Mouse (Mus musculus) CH12.LX (cell line): Measurements from ENCODE around the gene Frmd8. TPM values are rescaled to one million over a fixed set of nuclear protein-coding genes. Genes with fewer than 3 reads are reported as not detected.

Source experiments
- DNase-seq: peaks from one replicate; pipeline ENCODE4 v3.0.0-alpha.2; 2013; ENCODE audit errors: extremely low read depth
- H3K27ac ChIP-seq: 2 replicates; pipeline ENCODE4 v1.5.1; 2012; ENCODE audit warnings: low read depth, mild to moderate bottlenecking, control low read depth, moderate library complexity; ENCODE audit not compliant: insufficient read depth
- H3K27me3 ChIP-seq: replicated peaks from 2 replicates; pipeline ENCODE3; 2012; ENCODE audit warnings: inconsistent platforms
- H3K36me3 ChIP-seq, 2 experiments: replicated peaks in 1 of 2; 2 replicates each; pipeline versions ENCODE3 to v1.6.1; 2012; ENCODE audit warnings: inconsistent platforms in 1 of 2, low read length in 1 of 2, mild to moderate bottlenecking in 1 of 2, mixed read lengths in 1 of 2, moderate library complexity in 1 of 2; ENCODE audit not compliant: control insufficient read depth in 1 of 2, insufficient read depth in 1 of 2
- H3K4me1 ChIP-seq, 2 experiments: 2 replicates each; pipeline ENCODE4 v1.6.1; 2012; ENCODE audit warnings: inconsistent platforms in 1 of 2, moderate library complexity in 1 of 2; ENCODE audit not compliant: insufficient read depth in 2 of 2, control insufficient read depth in 1 of 2
- H3K4me2 ChIP-seq: 2 replicates; pipeline ENCODE4 v1.6.1; 2012; ENCODE audit warnings: low read depth, mild to moderate bottlenecking, control low read depth; ENCODE audit not compliant: poor library complexity, insufficient read depth, severe bottlenecking
- H3K4me3 ChIP-seq, 3 experiments: fragments of 150-350 bp in 1 of 3; sonication (generic) in 1 of 3; replicated peaks in 1 of 3; 2 replicates each; pipeline versions ENCODE3 to v1.5.1; 2011 to 2012; ENCODE audit warnings: low read depth in 2 of 3, low read length in 2 of 3, mild to moderate bottlenecking in 2 of 3, moderate library complexity in 2 of 3, control low read depth in 1 of 3, improper control_type of control experiment in 1 of 3, inconsistent platforms in 1 of 3, mixed read lengths in 1 of 3; ENCODE audit not compliant: poor library complexity in 1 of 3
- H3K79me2 ChIP-seq: replicated peaks from 2 replicates; pipeline ENCODE4 v1.6.1; 2012; ENCODE audit warnings: mild to moderate bottlenecking, moderate library complexity; ENCODE audit not compliant: control insufficient read depth, poor library complexity, insufficient read depth, severe bottlenecking; ENCODE audit errors: extremely low read depth
- H3K9ac ChIP-seq: 2 replicates; pipeline ENCODE4 v1.6.1; 2012; ENCODE audit warnings: low read depth, mild to moderate bottlenecking, control low read depth, moderate library complexity; ENCODE audit not compliant: insufficient read depth
- H3K9me3 ChIP-seq: replicated peaks from 2 replicates; pipeline ENCODE3; 2012; ENCODE audit warnings: low read length, inconsistent platforms, mixed read lengths
- CTCF ChIP-seq, 2 experiments: IDR thresholded peaks in 1 of 2; conservative IDR thresholded peaks in 1 of 2; 2 replicates each; pipeline ENCODE4 v1.5.1; 2011 to 2012; ENCODE audit warnings: low read depth in 2 of 2, low read length in 2 of 2, improper control_type of control experiment in 1 of 2, inconsistent platforms in 1 of 2, mild to moderate bottlenecking in 1 of 2, moderate library complexity in 1 of 2
- ELF1 ChIP-seq: IDR thresholded peaks from 2 replicates; pipeline ENCODE4 v1.6.1; 2014; ENCODE audit warnings: low read depth, mild to moderate bottlenecking, inconsistent platforms, low read length, improper control_type of control experiment
- EP300 ChIP-seq: IDR thresholded peaks from 2 replicates; pipeline ENCODE4 v1.6.1; 2011; ENCODE audit warnings: low read length, improper control_type of control experiment
- GABPA ChIP-seq: IDR thresholded peaks from 2 replicates; pipeline ENCODE4 v1.6.1; 2012; ENCODE audit warnings: low read depth, low read length, improper control_type of control experiment, inconsistent platforms; ENCODE audit not compliant: insufficient replicate concordance
- HCFC1 ChIP-seq: IDR thresholded peaks from 2 replicates; pipeline ENCODE4 v1.6.1; 2012; ENCODE audit warnings: low read depth, mild to moderate bottlenecking, inconsistent platforms, low read length, improper control_type of control experiment
- IRF4 ChIP-seq: IDR thresholded peaks from 2 replicates; pipeline ENCODE4 v1.6.1; 2014; ENCODE audit warnings: low read depth, mild to moderate bottlenecking, inconsistent platforms, low read length, improper control_type of control experiment
- JUN ChIP-seq: IDR thresholded peaks from 2 replicates; pipeline ENCODE4 v1.6.1; 2011; ENCODE audit warnings: low read depth, mild to moderate bottlenecking, low read length, improper control_type of control experiment, moderate library complexity; ENCODE audit not compliant: insufficient read depth
- JUND ChIP-seq: conservative IDR thresholded peaks from 2 replicates; pipeline ENCODE4 v1.6.1; 2011; ENCODE audit warnings: low read depth, low read length, improper control_type of control experiment
- KAT2A ChIP-seq: IDR thresholded peaks from 2 replicates; pipeline ENCODE4 v1.6.1; 2012; ENCODE audit warnings: low read length, improper control_type of control experiment, inconsistent platforms; ENCODE audit not compliant: insufficient replicate concordance
- MAFK ChIP-seq: IDR thresholded peaks from 2 replicates; pipeline ENCODE4 v1.6.1; 2011; ENCODE audit warnings: low read length, improper control_type of control experiment; ENCODE audit not compliant: insufficient replicate concordance
- MAX ChIP-seq: IDR thresholded peaks from 2 replicates; pipeline ENCODE4 v1.6.1; 2011; ENCODE audit warnings: low read length, improper control_type of control experiment
- MAZ ChIP-seq: IDR thresholded peaks from 2 replicates; pipeline ENCODE4 v1.6.1; 2012; ENCODE audit warnings: low read depth, mild to moderate bottlenecking, inconsistent platforms, low read length, improper control_type of control experiment, moderate library complexity
- MXI1 ChIP-seq: IDR thresholded peaks from 2 replicates; pipeline ENCODE4 v1.6.1; 2011; ENCODE audit warnings: mild to moderate bottlenecking, low read depth, low read length, improper control_type of control experiment
- POLR2A ChIP-seq: IDR thresholded peaks from 2 replicates; pipeline ENCODE4 v1.6.1; 2011; ENCODE audit warnings: low read depth, mild to moderate bottlenecking, improper control_type of control experiment, low read length
- POLR2AphosphoS2 ChIP-seq: IDR thresholded peaks from 2 replicates; pipeline ENCODE4 v1.6.1; 2011; ENCODE audit warnings: low read depth, low read length, improper control_type of control experiment
- RAD21 ChIP-seq: IDR thresholded peaks from 2 replicates; pipeline ENCODE4 v1.6.1; 2011; ENCODE audit warnings: low read depth, mild to moderate bottlenecking, low read length, improper control_type of control experiment, moderate library complexity
- RCOR1 ChIP-seq: conservative IDR thresholded peaks from 2 replicates; pipeline ENCODE4 v1.6.1; 2012; ENCODE audit warnings: low read depth, mild to moderate bottlenecking, inconsistent platforms, low read length, improper control_type of control experiment
- SIN3A ChIP-seq: IDR thresholded peaks from 2 replicates; pipeline ENCODE4 v1.6.1; 2012; ENCODE audit warnings: low read length, improper control_type of control experiment, inconsistent platforms
- SMC3 ChIP-seq: IDR thresholded peaks from 2 replicates; pipeline ENCODE4 v1.6.1; 2011; ENCODE audit warnings: low read depth, low read length, improper control_type of control experiment
- USF2 ChIP-seq: conservative IDR thresholded peaks from 2 replicates; pipeline ENCODE4 v1.6.1; 2011; ENCODE audit warnings: low read depth, low read length, improper control_type of control experiment
- ZC3H11A ChIP-seq: IDR thresholded peaks from 2 replicates; pipeline ENCODE4 v1.6.1; 2012; ENCODE audit warnings: low read depth, mild to moderate bottlenecking, inconsistent platforms, low read length, improper control_type of control experiment
- ZKSCAN1 ChIP-seq: IDR thresholded peaks from 2 replicates; pipeline ENCODE4 v1.6.1; 2012; ENCODE audit warnings: low read depth, inconsistent platforms, low read length, improper control_type of control experiment, borderline replicate concordance
- dilution Hi-C: fragments of 300-500 bp; cut with MboI; formaldehyde crosslinking; loops from 2 replicates; pipeline ENCODE4 v1.14.3; 2020; ENCODE audit warnings: low sequenced_read_pairs; ENCODE audit not compliant: extremely low pct_unique_long_range_greater_than_20kb, extremely low pct_ligation_motif_present
- in situ Hi-C: fragments of 300-500 bp; cut with MboI; formaldehyde crosslinking; loops from 3 replicates; pipeline ENCODE4 v1.14.3; 2019; ENCODE audit warnings: low sequenced_read_pairs, low pct_ligation_motif_present, low pct_unique_long_range_greater_than_20kb, mixed read lengths
- polyA plus RNA-seq: library from polyadenylated mRNA; unstranded; fragments of >175 nt; gene quantifications from 2 replicates; pipeline ENCODE4 v1.2.1, GENCODE M21; 2012; ENCODE audit warnings: low read depth; ENCODE audit not compliant: insufficient read length
- total RNA-seq, 2 experiments: library from RNA; depleted of rRNA; stranded (reverse); fragments of 300-350 nt in 1 of 2; fragments of >200 nt in 1 of 2; gene quantifications; 2 replicates each; pipeline ENCODE4 v1.2.3; 2012 to 2014

Frmd8 gene
- total and polyA plus RNA-seq, 3 experiments, result 13.5 to 30.7 (median 25.2) TPM

DNA sequence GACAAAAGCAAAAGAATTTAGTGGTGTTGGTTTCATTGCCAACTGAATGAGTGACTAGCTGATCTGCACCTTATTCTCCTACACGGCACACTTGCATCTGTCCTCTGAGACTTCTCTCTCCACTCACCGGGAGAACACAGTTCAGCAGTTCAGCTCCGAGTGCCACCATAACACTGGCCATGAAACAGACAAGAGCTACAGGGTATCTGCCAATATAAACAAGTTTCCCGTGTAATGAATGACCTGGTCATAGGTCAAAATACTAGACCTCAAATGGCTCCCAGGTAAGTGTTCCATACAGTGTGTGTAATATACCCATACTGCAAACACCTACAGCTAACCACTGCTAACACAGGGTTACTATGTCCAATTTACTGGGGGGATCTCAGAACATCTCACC, 14.1 kb upstream of the Frmd8 start:
- H3K4me2 ChIP-seq, result no peak overlapping the region
- no peaks in the 10 kb centered on the region for H3K79me2 ChIP-seq
- TF ChIP-seq ZC3H11A (no peak), ZKSCAN1 (no peak), POLR2A (no peak), EP300 (no peak), JUN (no peak), MAFK (no peak), GABPA (no peak), MXI1 (no peak)
- TF ChIP-seq, all 38 proteins: peak for 0
- no peaks in the 10 kb centered on the region for H3K27me3 ChIP-seq
- dilution Hi-C loops (no loop called here), in situ Hi-C loops (no loop called here)
- peaks cover 2 to 6% of the 10 kb centered on the region in 2 experiments; a peak in 1 of 4 replicates for H3K4me1 ChIP-seq
- H3K9ac ChIP-seq, result no peak overlapping the region
- no peak for DNase-seq
- no peak overlapping the region for H3K4me3 ChIP-seq
- no peak overlapping the region for H3K27ac ChIP-seq
- no peaks in the 10 kb centered on the region for H3K9me3 ChIP-seq
- H3K36me3 ChIP-seq, result peaks cover 15 to 65% of the 10 kb centered on the region in 2 experiments

- Histone ChIP-seq H3K4me1 (no peaks in the 10 kb centered on the region), H3K27me3 (no peaks in the 10 kb centered on the region), H3K9me3 (no peaks in the 10 kb centered on the region), H3K27ac (no peak overlapping the region), H3K9ac (no peak overlapping the region), H3K79me2 (no peaks in the 10 kb centered on the region), H3K4me2 (no peak overlapping the region)
- in situ Hi-C loops, result no loop called here
- DNase-seq, result no peak
- dilution Hi-C loops, result no loop called here
- TF ChIP-seq RCOR1 (no peak), SMC3 (no peak), MAFK (no peak), JUND (no peak), IRF4 (no peak), KAT2A (no peak), CTCF (conservative IDR thresholded peaks at IDR 0.05 in 1 of 2, IDR thresholded peaks at IDR 0.05 in 1 of 2; ENCODE audit: low read depth in 2 of 2, low read length in 2 of 2) (no peak), USF2 (no peak), MAZ (no peak), HCFC1 (no peak), JUN (no peak), SIN3A (no peak), MAX (no peak), ELF1 (no peak), POLR2AphosphoS2 (no peak), ZC3H11A (no peak), RAD21 (no peak)
- TF ChIP-seq, all 38 proteins: peak for 0
- Histone ChIP-seq H3K4me3 (no peak overlapping the region), H3K36me3 (peaks cover 18 to 68% of the 10 kb centered on the region in 2 experiments)
Measured at GRCm38 (mm10) chr19:5887234-5887815, 12.3 kb upstream of the Frmd8 start.
